Mouse (Mus musculus) MEL (cell line): ENCODE results near the gene Epb42.

Source experiments
- CTCF ChIP-seq, 3 experiments: IDR thresholded peaks in 2 of 3; conservative IDR thresholded peaks in 1 of 3; 2 replicates each; pipeline ENCODE4 v1.5.1; 2011 to 2012; ENCODE audit warnings: low read length in 3 of 3, low read depth in 2 of 3, mild to moderate bottlenecking in 2 of 3, improper control_type of control experiment in 1 of 3, inconsistent platforms in 1 of 3, mixed read lengths in 1 of 3, moderate library complexity in 1 of 3; ENCODE audit not compliant: control insufficient read depth in 1 of 3, insufficient read depth in 1 of 3, poor library complexity in 1 of 3, severe bottlenecking in 1 of 3
- EP300 ChIP-seq, 2 experiments: IDR thresholded peaks; 2 replicates each; pipeline ENCODE4 v1.6.1; 2011; ENCODE audit warnings: improper control_type of control experiment in 2 of 2, low read length in 2 of 2, low read depth in 1 of 2, mild to moderate bottlenecking in 1 of 2
- MAFK ChIP-seq: IDR thresholded peaks from 2 replicates; pipeline ENCODE4 v1.6.1; 2011; ENCODE audit warnings: low read depth, mild to moderate bottlenecking, low read length, improper control_type of control experiment, borderline replicate concordance
- MAX ChIP-seq: IDR thresholded peaks from 2 replicates; pipeline ENCODE4 v1.6.1; 2011; ENCODE audit warnings: low read length, improper control_type of control experiment
- POLR2A ChIP-seq, 2 experiments: IDR thresholded peaks; 2 replicates each; pipeline ENCODE4 v1.6.1; 2011 to 2012; ENCODE audit warnings: low read length in 2 of 2, mild to moderate bottlenecking in 2 of 2, control low read depth in 1 of 2, improper control_type of control experiment in 1 of 2, low read depth in 1 of 2, moderate library complexity in 1 of 2; ENCODE audit not compliant: control insufficient read depth in 1 of 2, insufficient read depth in 1 of 2, poor library complexity in 1 of 2
- POLR2AphosphoS2 ChIP-seq: IDR thresholded peaks from 2 replicates; pipeline ENCODE4 v1.6.1; 2011; ENCODE audit warnings: low read length, improper control_type of control experiment
- RCOR1 ChIP-seq: IDR thresholded peaks from 2 replicates; pipeline ENCODE4 v1.6.1; 2012; ENCODE audit warnings: low read depth, mild to moderate bottlenecking, inconsistent platforms, low read length, improper control_type of control experiment
- TBP ChIP-seq: IDR thresholded peaks from 2 replicates; pipeline ENCODE4 v1.8.0; 2011; ENCODE audit warnings: low read depth, low read length, improper control_type of control experiment
- UBTF ChIP-seq: IDR thresholded peaks from 2 replicates; pipeline ENCODE4 v1.6.1; 2012; ENCODE audit warnings: low read depth, mild to moderate bottlenecking, inconsistent platforms, low read length, improper control_type of control experiment, moderate library complexity, borderline replicate concordance; ENCODE audit not compliant: insufficient read depth

DNA sequence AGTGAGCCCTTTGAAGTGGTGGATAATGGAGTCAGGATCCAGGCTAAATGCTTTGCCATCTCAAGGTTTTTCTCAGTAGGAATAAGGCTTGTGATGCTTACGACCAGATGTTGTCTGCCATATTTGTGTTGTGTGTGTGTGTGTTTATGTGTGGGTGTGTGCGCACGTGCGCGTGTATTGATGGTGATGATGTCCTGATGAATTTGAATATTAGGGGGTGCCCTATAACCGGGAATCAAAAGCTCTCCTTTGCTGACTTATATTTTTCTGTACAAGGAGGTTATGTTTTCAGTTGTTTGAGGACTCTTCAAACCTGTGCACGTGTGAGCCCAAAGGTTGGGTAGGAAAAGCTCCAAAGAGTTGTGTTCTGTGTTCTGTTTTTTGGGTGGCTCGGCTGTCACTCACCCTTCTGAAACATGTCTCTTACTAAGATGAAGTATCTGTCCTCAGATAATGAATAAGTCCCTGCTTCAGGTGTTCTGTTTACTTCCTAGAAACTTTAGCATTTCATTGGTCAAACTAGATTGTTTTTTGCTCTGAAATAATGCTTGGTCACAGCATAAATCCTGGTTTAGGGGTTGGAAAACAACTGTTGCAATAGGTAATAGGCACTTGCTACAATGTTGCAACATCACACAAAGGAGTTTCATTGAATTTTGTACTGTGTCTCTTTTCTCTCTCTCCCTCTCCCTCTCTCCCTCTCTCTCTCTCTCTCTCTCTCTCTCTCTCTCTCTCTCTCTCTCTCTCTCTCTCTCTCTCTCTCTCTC lies 58.8 kb downstream of the Epb42 start:
- no peak for TF ChIP-seq TBP
- TF ChIP-seq CTCF (IDR thresholded peaks at IDR 0.05 in 2 of 3, conservative IDR thresholded peaks at IDR 0.05 in 1 of 3; ENCODE audit: control insufficient read depth in 1 of 3, insufficient read depth in 1 of 3, low read depth in 2 of 3, low read length in 3 of 3, poor library complexity in 1 of 3, severe bottlenecking in 1 of 3), result no peak
- TF ChIP-seq MAX, result no peak
- TF ChIP-seq MAFK, result no peak
- no peak for TF ChIP-seq RCOR1
- TF ChIP-seq POLR2AphosphoS2, result no peak
- TF ChIP-seq POLR2A (IDR thresholded peaks at IDR 0.05; ENCODE audit: control insufficient read depth in 1 of 2, insufficient read depth in 1 of 2, low read depth in 1 of 2, low read length in 2 of 2, poor library complexity in 1 of 2), result no peak
- TF ChIP-seq UBTF, result no peak
- no peak for TF ChIP-seq EP300 (IDR thresholded peaks at IDR 0.05; ENCODE audit: low read depth in 1 of 2, low read length in 2 of 2)
